Mouse (Mus musculus) left cerebral cortex, adult 2 months (tissue): Measurements from ENCODE around the gene Dnah17. TPM values are rescaled to one million over a fixed set of nuclear protein-coding genes. Genes with fewer than 3 reads are reported as not detected.

Source experiments
- DNase-seq, 2 experiments: peaks; one replicate each; pipeline ENCODE4 v3.0.0; 2021 to 2022; ENCODE audit warnings: low spot score in 2 of 2, mixed read lengths in 1 of 2; ENCODE audit errors: extremely low spot score in 1 of 2
- H3K27ac ChIP-seq: fragments of 200-600 bp; 2 replicates; pipeline ENCODE4 v1.8.1; 2022
- H3K4me3 ChIP-seq: fragments of 200-600 bp; 2 replicates; pipeline ENCODE4 v1.8.1; 2022
- CTCF ChIP-seq: fragments of 200-600 bp; IDR thresholded peaks from 2 replicates; pipeline ENCODE4 v1.8.1; 2022; ENCODE audit warnings: antibody characterized with exemption, mild to moderate bottlenecking, moderate library complexity
- intact Hi-C: fragments of 180-260 bp; cut with DNase I; formaldehyde crosslinking; loops from one replicate; pipeline ENCODE4 v1.15.1; 2025
- total RNA-seq, 2 experiments: library from RNA; stranded (reverse); gene quantifications; 2 replicates each; pipeline ENCODE4 v1.2.3; 2021

Gene Dnah17
- total RNA-seq, 2 experiments from 2014 or later = 0.05 to 0.16 TPM

DNA sequence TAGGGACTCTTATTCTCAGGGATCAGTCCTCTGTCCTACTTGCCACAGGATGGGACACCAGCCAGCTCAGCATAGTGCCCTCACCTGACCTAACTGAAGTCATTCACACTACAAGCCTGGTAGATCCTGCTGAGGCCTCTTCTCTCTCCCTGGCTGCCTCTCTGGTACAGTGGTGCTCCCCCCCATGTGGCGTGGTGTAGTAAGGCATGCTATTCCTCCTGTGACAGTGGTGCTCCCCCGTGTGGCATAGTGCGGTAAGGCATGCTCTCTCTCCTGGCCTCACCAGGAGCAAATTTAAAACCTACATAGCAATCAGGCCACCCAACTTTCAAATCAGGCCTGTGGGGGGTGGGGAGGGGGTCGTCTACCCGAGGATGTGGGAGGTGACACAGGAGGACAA lies 26.4 kb downstream of the Dnah17 start:
- no peak overlapping the region for H3K4me3 ChIP-seq
- TF ChIP-seq CTCF = peak; percentile 84
- no peak overlapping the region for H3K27ac ChIP-seq
- intact Hi-C loops = loop anchor here (1.0 kb wide), 1 partner anchor 233 kb away; no protein-coding TSS in a partner anchor
- peak; percentile 78 to 80 for DNase-seq

GRCm38 (mm10) chr11:118103383-118103782 lies 27.1 kb downstream of the Dnah17 start:
- TF ChIP-seq CTCF = no peak
- Histone ChIP-seq H3K27ac (no peak overlapping the region), H3K4me3 (no peak overlapping the region)
- intact Hi-C loops = loop anchor here (1.0 kb wide), 2 partner anchors 19 to 117 kb away; no protein-coding TSS in a partner anchor
- DNase-seq = no peak

GRCm38 (mm10) chr11:118102838-118103237 lies 27.6 kb downstream of the Dnah17 start:
- peak; percentile 95 for TF ChIP-seq CTCF
- intact Hi-C loops = loop anchor here (1.0 kb wide), 2 partner anchors 19 to 117 kb away; no protein-coding TSS in a partner anchor
- DNase-seq = peak; percentile 80 to 92
- H3K4me3 ChIP-seq = no peak overlapping the region
- H3K27ac ChIP-seq = no peak overlapping the region

DNA sequence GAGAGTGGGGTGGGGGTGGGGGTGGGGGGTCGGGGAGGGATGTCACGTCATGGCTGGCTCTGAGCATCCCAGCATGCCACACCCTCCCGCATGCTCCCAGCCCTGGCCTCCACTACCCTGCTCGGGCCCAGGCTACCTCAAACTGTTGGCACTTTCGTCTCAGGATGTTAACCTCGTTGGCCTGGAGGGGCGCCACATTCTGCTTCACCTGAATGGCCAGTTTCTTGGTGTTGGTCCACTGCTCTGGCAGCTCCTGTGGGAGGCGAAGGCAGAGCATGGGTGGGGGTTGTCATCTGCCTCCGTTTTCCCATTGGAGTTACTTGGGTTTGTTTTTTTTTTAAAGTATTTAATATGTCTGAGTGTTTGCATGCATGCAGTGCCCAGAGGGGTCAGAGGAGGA lies 29.3 kb downstream of the Dnah17 start:
- Histone ChIP-seq H3K4me3 (no peak overlapping the region), H3K27ac (no peak overlapping the region)
- no peak for TF ChIP-seq CTCF
- intact Hi-C loops = no loop called here
- DNase-seq = no peak

DNA sequence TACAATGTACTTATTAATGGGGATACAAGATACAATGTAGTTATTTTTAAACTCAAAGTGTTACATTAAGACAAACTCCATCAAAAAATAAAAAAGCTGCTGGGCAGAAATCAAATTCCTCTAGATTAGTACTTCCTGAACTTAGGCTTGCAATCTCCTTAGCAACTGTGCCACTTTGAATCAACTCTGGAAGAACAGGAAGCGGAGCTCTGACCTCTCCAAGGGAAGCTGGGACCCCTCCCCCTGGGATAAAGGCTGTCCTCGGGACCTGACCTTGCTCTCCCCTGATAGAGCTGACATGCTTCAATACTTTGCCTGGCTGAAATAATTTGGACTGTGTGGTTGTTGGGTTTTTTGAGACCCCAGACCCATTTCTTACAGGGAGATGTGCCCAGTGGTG lies 33.7 kb downstream of the Dnah17 start:
- intact Hi-C loops = no loop called here
- Histone ChIP-seq H3K27ac (no peak overlapping the region), H3K4me3 (no peak overlapping the region)
- TF ChIP-seq CTCF = no peak
- no peak for DNase-seq

- intact Hi-C loops = no loop called here
- TF ChIP-seq CTCF = no peak
- H3K4me3 ChIP-seq = no peak overlapping the region
- DNase-seq = no peak
- H3K27ac ChIP-seq = no peak overlapping the region
Measured at GRCm38 (mm10) chr11:118095004-118095403, 35.4 kb downstream of the Dnah17 start.

DNA sequence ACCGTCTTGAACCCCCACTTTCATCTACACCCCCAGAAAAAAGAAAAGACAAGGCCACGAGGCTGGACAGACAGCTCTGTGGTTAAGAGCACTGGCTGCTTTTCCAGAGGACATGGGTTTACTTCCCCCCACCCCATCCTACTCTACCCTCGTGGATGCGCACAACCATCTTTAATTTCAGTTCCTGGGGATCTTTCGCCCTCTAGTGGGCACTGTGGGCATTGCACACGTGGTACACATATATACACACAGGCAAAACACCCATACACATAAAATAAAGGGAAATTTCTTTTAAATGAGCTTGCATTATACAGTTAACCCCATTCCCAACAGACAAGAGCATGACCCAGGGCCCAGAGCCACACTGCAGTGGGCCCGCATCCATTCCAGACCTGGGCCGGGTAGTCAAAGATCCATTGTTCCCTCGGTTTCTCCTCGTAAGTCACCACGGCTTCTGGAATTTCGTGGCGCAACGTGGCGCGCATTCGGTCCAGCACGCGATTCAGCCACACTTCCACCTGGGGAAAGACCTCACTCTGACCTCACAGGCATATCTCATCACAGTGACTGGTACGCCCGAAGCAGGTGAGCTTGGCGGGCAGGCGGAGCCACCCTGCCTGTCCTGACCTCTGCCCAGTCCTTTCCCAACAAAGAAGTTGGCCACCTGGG lies 39.3 kb downstream of the Dnah17 start:
- intact Hi-C loops = no loop called here
- no peak overlapping the region for H3K4me3 ChIP-seq
- peak; percentile 45 for TF ChIP-seq CTCF
- no peak for DNase-seq
- H3K27ac ChIP-seq = no peak overlapping the region

DNA sequence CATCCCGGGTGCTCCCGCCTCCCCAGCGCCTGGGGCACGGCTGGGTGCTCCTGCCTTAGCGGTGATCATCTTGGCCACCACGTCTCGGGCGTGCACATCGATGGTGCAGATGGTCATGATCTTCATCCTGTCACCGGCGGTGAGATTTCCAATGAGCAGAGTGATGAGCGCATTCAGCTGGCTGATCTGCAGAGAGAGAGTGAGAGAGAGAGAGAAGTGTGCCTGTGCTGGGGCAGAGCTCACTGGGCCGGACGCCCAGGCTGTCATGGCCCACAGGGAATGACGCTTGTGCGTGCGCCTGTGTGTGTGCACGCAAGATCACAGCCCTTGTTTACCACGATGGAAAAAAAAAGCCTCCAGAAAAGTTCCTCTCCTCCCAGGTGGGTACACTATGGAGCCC lies 41.5 kb downstream of the Dnah17 start:
- Histone ChIP-seq H3K4me3 (no peak overlapping the region), H3K27ac (no peak overlapping the region)
- intact Hi-C loops = loop anchor here (10.0 kb wide), 1 partner anchor 286 kb away; no protein-coding TSS in a partner anchor
- DNase-seq = no peak
- no peak for TF ChIP-seq CTCF

DNA sequence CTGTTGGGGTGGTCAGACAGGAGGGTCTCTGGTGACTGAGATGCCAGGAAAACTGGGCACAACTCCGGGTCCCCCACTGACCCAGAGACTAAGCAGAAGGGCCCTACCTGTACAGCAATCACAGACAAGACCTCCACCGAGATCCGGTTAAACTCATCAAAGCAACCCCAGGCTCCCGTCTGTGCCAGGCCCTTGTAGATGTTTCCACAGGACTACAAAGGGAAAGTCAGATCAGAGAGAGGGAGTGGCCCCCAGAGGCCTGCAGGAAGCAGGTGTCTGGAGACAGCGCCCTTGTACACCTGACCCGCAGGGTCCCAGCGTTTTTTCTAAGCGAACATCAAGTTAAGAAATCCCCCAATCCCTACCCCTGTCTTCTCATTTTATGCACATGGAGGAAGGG lies 44.5 kb downstream of the Dnah17 start:
- intact Hi-C loops = loop anchor here (2.0 to 10.0 kb wide), 2 partner anchors 135 to 289 kb away; no protein-coding TSS in a partner anchor
- H3K27ac ChIP-seq = no peak overlapping the region
- DNase-seq = no peak
- no peak overlapping the region for H3K4me3 ChIP-seq
- TF ChIP-seq CTCF = no peak

GRCm38 (mm10) chr11:118085176-118085575 lies 45.3 kb downstream of the Dnah17 start:
- TF ChIP-seq CTCF = no peak
- intact Hi-C loops = loop anchor here (2.0 to 10.0 kb wide), 2 partner anchors 136 to 290 kb away; no protein-coding TSS in a partner anchor
- H3K27ac ChIP-seq = no peak overlapping the region
- no peak for DNase-seq
- no peak overlapping the region for H3K4me3 ChIP-seq

DNA sequence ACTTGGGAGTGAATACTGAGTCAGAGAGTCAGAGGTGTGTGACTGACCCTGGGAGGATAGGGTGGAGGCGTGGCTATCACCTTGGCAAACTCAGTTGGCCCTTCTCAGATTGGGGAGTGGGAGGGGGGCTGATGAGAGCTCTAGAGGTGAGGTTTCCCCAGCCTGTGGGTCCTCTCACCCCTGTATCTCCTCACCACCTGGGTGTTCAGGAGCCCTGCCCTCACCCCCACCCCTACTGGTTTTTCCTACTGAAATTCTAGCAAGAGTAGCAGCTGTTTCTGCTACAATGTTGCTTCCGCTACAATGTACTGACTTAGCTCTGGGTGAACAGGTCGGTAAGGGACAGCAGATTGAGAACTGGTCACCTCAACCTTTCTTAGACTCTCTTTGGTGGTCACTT lies 46.2 kb downstream of the Dnah17 start:
- Histone ChIP-seq H3K27ac (no peak overlapping the region), H3K4me3 (no peak overlapping the region)
- intact Hi-C loops = loop anchor here (1.0 to 10.0 kb wide), 3 partner anchors 19 to 291 kb away; no protein-coding TSS in a partner anchor
- TF ChIP-seq CTCF = no peak
- DNase-seq = no peak

GRCm38 (mm10) chr11:118083811-118084210 lies 46.6 kb downstream of the Dnah17 start:
- Histone ChIP-seq H3K27ac (no peak overlapping the region), H3K4me3 (no peak overlapping the region)
- intact Hi-C loops = loop anchor here (1.0 to 10.0 kb wide), 3 partner anchors 19 to 291 kb away; no protein-coding TSS in a partner anchor
- TF ChIP-seq CTCF = peak; percentile 83
- peak; percentile 66 to 69 for DNase-seq
